Mouse (Mus musculus): ENCODE measurements around the gene Ubr2. TPM values are rescaled to one million over a fixed set of nuclear protein-coding genes. Genes with fewer than 3 reads are reported as not detected.

The Ubr2 gene
- polyA plus RNA-seq, 1 experiment = 18.1 TPM

- H3K36me3 ChIP-seq (ENCODE audit: control insufficient read depth, insufficient read depth) = peaks cover 75% of the 10 kb centered on the region
These were observed 76.6 kb downstream of the Ubr2 start for GRCm38 (mm10) chr17:46933557-46934348.

GRCm38 (mm10) chr17:46932961-46933360 lies 77.4 kb downstream of the Ubr2 start:
- Histone ChIP-seq H3K4me3 (ENCODE audit: insufficient read depth, poor library complexity, severe bottlenecking) (no peak overlapping the region), H3K79me3 (ENCODE audit: low read depth) (no peaks in the 10 kb centered on the region), H3K27me3 (ENCODE audit: control insufficient read depth, insufficient read depth, insufficient read length) (no peaks in the 10 kb centered on the region), H3K36me3 (ENCODE audit: control insufficient read depth, insufficient read depth) (peaks cover 68% of the 10 kb centered on the region), H3K79me2 (ENCODE audit: control insufficient read depth, insufficient read depth) (no peaks in the 10 kb centered on the region), H3ac (ENCODE audit: control insufficient read depth, insufficient read length, low read depth) (peak overlapping the region; percentile 48)
- TF ChIP-seq MAX (IDR thresholded peaks at IDR 0.05) (peak; percentile 21), MYOG (IDR thresholded peaks at IDR 0.05; ENCODE audit: control insufficient read depth, extremely low read depth, insufficient read length) (no peak), CTCF (IDR thresholded peaks at IDR 0.05; ENCODE audit: control insufficient read depth, insufficient read depth, insufficient read length) (no peak), FOSL1 (IDR thresholded peaks at IDR 0.05; ENCODE audit: insufficient read depth, low read length, poor library complexity, severe bottlenecking) (peak; percentile 65), MYOD1 (IDR thresholded peaks at IDR 0.05; ENCODE audit: control insufficient read depth, insufficient read length, low read depth) (no peak), USF1 (IDR thresholded peaks at IDR 0.05; ENCODE audit: low read depth) (no peak), CEBPB (IDR thresholded peaks at IDR 0.05; ENCODE audit: low read depth) (no peak)

More at GRCm38 (mm10) chr17:46933557-46934348, 76.6 kb downstream of the Ubr2 start:
- Histone ChIP-seq H3K79me3 (ENCODE audit: low read depth) (no peaks in the 10 kb centered on the region), H3K79me2 (ENCODE audit: control insufficient read depth, insufficient read depth) (no peaks in the 10 kb centered on the region), H3K27me3 (ENCODE audit: control insufficient read depth, insufficient read depth, insufficient read length) (no peaks in the 10 kb centered on the region), H3ac (ENCODE audit: control insufficient read depth, insufficient read length, low read depth) (no peak overlapping the region), H3K4me3 (ENCODE audit: insufficient read depth, poor library complexity, severe bottlenecking) (no peak overlapping the region)
- TF ChIP-seq CTCF (IDR thresholded peaks at IDR 0.05; ENCODE audit: control insufficient read depth, insufficient read depth, insufficient read length) (peak; percentile 51), USF1 (IDR thresholded peaks at IDR 0.05; ENCODE audit: low read depth) (no peak)

DNA sequence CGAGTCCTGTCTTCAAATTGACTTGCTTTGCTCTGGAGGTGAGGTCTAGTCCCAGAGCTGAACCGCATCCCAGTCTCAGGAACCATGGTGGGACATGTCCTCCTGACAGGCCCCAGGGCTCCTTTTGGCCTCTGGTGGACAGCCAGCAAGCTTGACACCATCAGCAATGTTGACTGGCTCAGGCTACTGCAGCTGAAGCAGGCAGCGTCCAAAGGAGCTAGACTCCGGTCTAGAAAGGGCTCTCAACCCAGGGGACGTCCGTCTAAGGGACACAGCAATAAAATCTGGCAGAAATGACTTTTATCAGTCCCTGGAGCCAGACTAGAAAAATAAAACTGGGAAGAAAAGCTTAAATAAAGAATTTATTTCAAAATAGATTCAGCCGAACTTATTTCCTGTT lies 80.5 kb downstream of the Ubr2 start:
- Histone ChIP-seq H3K79me3 (ENCODE audit: low read depth) (no peaks in the 10 kb centered on the region), H3K79me2 (ENCODE audit: control insufficient read depth, insufficient read depth) (no peaks in the 10 kb centered on the region), H3K27me3 (ENCODE audit: control insufficient read depth, insufficient read depth, insufficient read length) (no peaks in the 10 kb centered on the region), H3K4me3 (ENCODE audit: insufficient read depth, poor library complexity, severe bottlenecking) (no peak overlapping the region), H3K36me3 (ENCODE audit: control insufficient read depth, insufficient read depth) (peaks cover 50% of the 10 kb centered on the region), H3ac (ENCODE audit: control insufficient read depth, insufficient read length, low read depth) (no peak overlapping the region)
- no peak for TF ChIP-seq MAX (IDR thresholded peaks at IDR 0.05)
- no peak for TF ChIP-seq CTCF (IDR thresholded peaks at IDR 0.05; ENCODE audit: control insufficient read depth, insufficient read depth, insufficient read length)
- TF ChIP-seq CEBPB (IDR thresholded peaks at IDR 0.05; ENCODE audit: low read depth) = no peak
- no peak for TF ChIP-seq MYOD1 (IDR thresholded peaks at IDR 0.05; ENCODE audit: control insufficient read depth, insufficient read length, low read depth)
- no peak for TF ChIP-seq USF1 (IDR thresholded peaks at IDR 0.05; ENCODE audit: low read depth)
- TF ChIP-seq MYOG (IDR thresholded peaks at IDR 0.05; ENCODE audit: control insufficient read depth, extremely low read depth, insufficient read length) = no peak
- TF ChIP-seq FOSL1 (IDR thresholded peaks at IDR 0.05; ENCODE audit: insufficient read depth, low read length, poor library complexity, severe bottlenecking) = no peak

GRCm38 (mm10) chr17:46929277-46929676 lies 81.1 kb downstream of the Ubr2 start:
- no peaks in the 10 kb centered on the region for H3K27me3 ChIP-seq (ENCODE audit: control insufficient read depth, insufficient read depth, insufficient read length)
- peaks cover 44% of the 10 kb centered on the region for H3K36me3 ChIP-seq (ENCODE audit: control insufficient read depth, insufficient read depth)
- H3K4me3 ChIP-seq (ENCODE audit: insufficient read depth, poor library complexity, severe bottlenecking) = no peak overlapping the region
- TF ChIP-seq MYOG (IDR thresholded peaks at IDR 0.05; ENCODE audit: control insufficient read depth, extremely low read depth, insufficient read length) (no peak), CTCF (IDR thresholded peaks at IDR 0.05; ENCODE audit: control insufficient read depth, insufficient read depth, insufficient read length) (no peak)
- H3K79me3 ChIP-seq (ENCODE audit: low read depth) = no peaks in the 10 kb centered on the region
- H3K79me2 ChIP-seq (ENCODE audit: control insufficient read depth, insufficient read depth) = no peaks in the 10 kb centered on the region
- H3ac ChIP-seq (ENCODE audit: control insufficient read depth, insufficient read length, low read depth) = no peak overlapping the region

GRCm38 (mm10) chr17:46927781-46928180 lies 82.6 kb downstream of the Ubr2 start:
- TF ChIP-seq USF1 (IDR thresholded peaks at IDR 0.05; ENCODE audit: low read depth) (no peak), MYOD1 (IDR thresholded peaks at IDR 0.05; ENCODE audit: control insufficient read depth, insufficient read length, low read depth) (no peak), CEBPB (IDR thresholded peaks at IDR 0.05; ENCODE audit: low read depth) (no peak), CTCF (IDR thresholded peaks at IDR 0.05; ENCODE audit: control insufficient read depth, insufficient read depth, insufficient read length) (no peak)
- Histone ChIP-seq H3K79me2 (ENCODE audit: control insufficient read depth, insufficient read depth) (no peaks in the 10 kb centered on the region), H3K36me3 (ENCODE audit: control insufficient read depth, insufficient read depth) (peaks cover 36% of the 10 kb centered on the region)

GRCm38 (mm10) chr17:46926941-46927340 lies 83.4 kb downstream of the Ubr2 start:
- no peaks in the 10 kb centered on the region for H3K27me3 ChIP-seq (ENCODE audit: control insufficient read depth, insufficient read depth, insufficient read length)
- H3K79me2 ChIP-seq (ENCODE audit: control insufficient read depth, insufficient read depth) = no peaks in the 10 kb centered on the region
- peaks cover 28% of the 10 kb centered on the region for H3K36me3 ChIP-seq (ENCODE audit: control insufficient read depth, insufficient read depth)
- no peak overlapping the region for H3ac ChIP-seq (ENCODE audit: control insufficient read depth, insufficient read length, low read depth)
- no peak overlapping the region for H3K4me3 ChIP-seq (ENCODE audit: insufficient read depth, poor library complexity, severe bottlenecking)
- TF ChIP-seq FOSL1 (IDR thresholded peaks at IDR 0.05; ENCODE audit: insufficient read depth, low read length, poor library complexity, severe bottlenecking) = no peak
- TF ChIP-seq USF1 (IDR thresholded peaks at IDR 0.05; ENCODE audit: low read depth) = no peak
- TF ChIP-seq CTCF (IDR thresholded peaks at IDR 0.05; ENCODE audit: control insufficient read depth, insufficient read depth, insufficient read length) = no peak
- no peak for TF ChIP-seq MYOD1 (IDR thresholded peaks at IDR 0.05; ENCODE audit: control insufficient read depth, insufficient read length, low read depth)
- no peak for TF ChIP-seq CEBPB (IDR thresholded peaks at IDR 0.05; ENCODE audit: low read depth)
- no peak for TF ChIP-seq MYOG (IDR thresholded peaks at IDR 0.05; ENCODE audit: control insufficient read depth, extremely low read depth, insufficient read length)
- no peak for TF ChIP-seq MAX (IDR thresholded peaks at IDR 0.05)
- no peaks in the 10 kb centered on the region for H3K79me3 ChIP-seq (ENCODE audit: low read depth)

More at GRCm38 (mm10) chr17:46927781-46928180, 82.6 kb downstream of the Ubr2 start:
- H3K79me3 ChIP-seq (ENCODE audit: low read depth) = no peaks in the 10 kb centered on the region
- H3ac ChIP-seq (ENCODE audit: control insufficient read depth, insufficient read length, low read depth) = no peak overlapping the region
- no peak overlapping the region for H3K4me3 ChIP-seq (ENCODE audit: insufficient read depth, poor library complexity, severe bottlenecking)
- no peaks in the 10 kb centered on the region for H3K27me3 ChIP-seq (ENCODE audit: control insufficient read depth, insufficient read depth, insufficient read length)
